Mouse (Mus musculus) thymus, adult 18-20 months (tissue): ENCODE measurements around the gene Gm8246.
"Not testable (repeated sequence)": the region's sequence is repeated elsewhere in the genome, so short reads cannot be mapped to it uniquely, and the experiment has no call there.

ENCODE experiments used
- DNase-seq, 2 experiments: peaks; one replicate each; pipeline ENCODE4 v3.0.0; 2022; ENCODE audit warnings: mixed read lengths in 2 of 2

Gene Gm8246

GRCm38 (mm10) chr14:5477730-5478129 lies at the start of gene Gm8246:
Gene Gm8246 (minus strand): TSS chr14:5477830.
- DNase-seq: not testable (repeated sequence)

DNA sequence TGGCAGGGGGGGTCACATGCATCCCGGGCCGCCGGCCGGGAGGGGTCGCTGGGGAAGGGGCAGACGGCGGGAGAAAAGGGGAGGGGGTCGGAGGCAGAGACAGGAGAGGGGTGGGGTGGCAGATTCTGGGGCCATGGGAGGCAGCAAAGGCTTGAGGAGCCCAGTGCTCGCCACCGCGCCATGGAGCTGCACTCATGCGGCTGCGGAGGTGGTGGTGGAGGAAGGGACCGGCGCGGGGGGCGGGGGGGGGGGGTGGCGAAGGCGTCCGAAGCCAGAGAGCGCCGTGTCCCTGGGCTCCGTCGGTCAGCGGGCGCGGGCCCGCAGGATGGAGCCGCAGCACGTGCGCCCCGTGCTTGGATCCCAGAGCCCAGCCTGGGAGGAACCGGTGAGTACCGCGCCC lies 23.7 kb upstream of the Gm8246 start, which contains the start of gene Gm3488:
TSS of gene Gm3488 (plus strand) at position 301 of the 400 bp plus-strand sequence.
- not testable (repeated sequence) for DNase-seq

- DNase-seq: not testable (repeated sequence)
These were observed 6.3 kb upstream of the Gm8246 start, which contains the start of gene Gm3187 for GRCm38 (mm10) chr14:5483907-5484306. Gene Gm3187 (plus strand): TSS chr14:5484207.

GRCm38 (mm10) chr14:5460469-5460868 lies 17.2 kb downstream of the Gm8246 start:
- not testable (repeated sequence) for DNase-seq

- not testable (repeated sequence) for DNase-seq
These were observed 22.3 kb downstream of the Gm8246 start, which contains the start of gene Gm3194 for GRCm38 (mm10) chr14:5455367-5455766. Gene Gm3194 (minus strand): TSS chr14:5455467.
